Mouse (Mus musculus) mouse embryonic stem cell (cell line): ENCODE data around the gene Nin.
"Not testable (repeated sequence)": the region's sequence is repeated elsewhere in the genome, so short reads cannot be mapped to it uniquely, and the experiment has no call there.

Source experiments
- in situ Hi-C, 2 experiments: fragments of 300-500 bp; cut with MboI; formaldehyde crosslinking; loops; 1 replicate in 1 of 2; 3 replicates in 1 of 2; pipeline ENCODE4 v1.14.3; 2019 to 2020; ENCODE audit warnings: low sequenced_read_pairs in 2 of 2, low pct_unique_long_range_greater_than_20kb in 1 of 2, mixed read lengths in 1 of 2; ENCODE audit not compliant: unreplicated experiment in 1 of 2

Nin gene

DNA sequence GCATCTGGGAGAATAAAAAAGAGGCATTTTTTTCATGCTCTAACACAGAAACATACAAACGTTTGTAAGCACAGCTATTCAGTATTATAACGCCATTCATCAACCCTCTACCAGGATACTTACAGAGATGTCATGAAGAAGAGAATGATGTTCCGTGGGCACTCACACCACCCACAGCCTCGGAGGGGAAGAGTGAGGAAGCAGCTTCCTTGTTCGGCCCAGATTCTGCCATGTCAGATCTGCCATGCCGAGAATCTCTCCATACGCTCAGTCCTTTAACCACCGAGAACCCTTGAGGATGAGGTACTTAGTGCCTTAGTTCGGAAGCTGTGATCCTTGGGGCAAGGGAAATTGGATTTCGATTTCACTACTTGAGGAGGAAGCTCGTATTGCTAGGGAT, at the start of gene Nin:
TSS of gene Nin (minus strand) at position 367 of the 400 bp plus-strand sequence.
- in situ Hi-C loops: no loop called here

DNA sequence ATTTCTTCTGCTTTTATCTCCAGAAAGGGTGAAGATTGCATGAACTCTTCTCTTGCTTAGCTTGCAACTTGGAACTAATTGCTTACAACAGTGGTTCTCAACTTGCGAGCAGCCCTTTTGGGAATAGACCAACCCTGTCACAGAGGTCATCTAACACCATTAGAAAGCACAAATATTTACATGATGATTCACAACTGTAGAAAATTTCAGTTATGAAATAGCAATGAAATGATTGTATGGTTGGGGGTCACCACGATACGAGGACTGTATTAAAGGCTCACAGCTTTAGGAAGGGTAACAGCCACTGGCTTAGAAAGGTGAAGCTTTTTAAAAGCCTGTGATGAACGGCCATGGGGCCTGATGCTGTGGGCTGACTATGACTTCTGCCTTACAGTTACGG, 47.5 kb upstream of the Nin start:
- in situ Hi-C loops: no loop called here

DNA sequence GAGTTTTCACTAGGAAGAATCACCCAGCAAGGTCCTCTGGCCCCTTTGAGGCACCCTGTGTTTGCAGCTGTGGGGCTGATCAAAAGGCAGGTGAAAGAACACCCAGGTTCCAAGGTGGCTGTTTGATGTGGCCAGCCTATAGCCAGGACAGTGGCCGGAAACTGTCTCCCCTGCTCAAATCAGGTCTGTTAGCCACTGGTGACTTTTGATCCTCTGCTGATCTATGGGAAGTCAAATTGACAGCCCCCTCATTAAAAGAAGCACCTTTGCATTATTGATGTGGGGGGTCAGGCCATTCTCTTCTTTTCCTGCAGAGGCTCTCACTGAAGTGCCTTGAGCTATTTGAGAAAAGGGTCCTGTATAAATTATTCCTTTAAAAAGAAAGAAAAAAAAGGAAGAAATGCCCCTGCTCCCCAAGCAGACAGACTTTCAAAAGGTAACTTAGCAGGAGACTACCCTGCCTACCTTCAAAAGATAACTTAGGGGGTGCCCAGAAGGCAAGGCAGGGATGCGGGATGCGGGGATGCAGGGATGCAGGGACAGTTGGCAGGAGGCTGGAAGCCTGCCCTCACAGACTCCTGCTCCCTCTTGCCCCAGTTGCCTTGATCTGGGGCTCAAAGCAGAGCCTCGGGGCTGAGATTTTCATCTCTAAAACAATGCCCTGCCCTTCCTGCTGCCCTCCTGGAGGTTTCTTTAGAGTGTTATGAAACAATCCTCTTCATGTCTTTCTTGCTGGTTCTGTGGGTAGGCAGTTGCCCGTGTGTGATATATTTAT, 44.0 kb upstream of the Nin start:
- in situ Hi-C loops: no loop called here

DNA sequence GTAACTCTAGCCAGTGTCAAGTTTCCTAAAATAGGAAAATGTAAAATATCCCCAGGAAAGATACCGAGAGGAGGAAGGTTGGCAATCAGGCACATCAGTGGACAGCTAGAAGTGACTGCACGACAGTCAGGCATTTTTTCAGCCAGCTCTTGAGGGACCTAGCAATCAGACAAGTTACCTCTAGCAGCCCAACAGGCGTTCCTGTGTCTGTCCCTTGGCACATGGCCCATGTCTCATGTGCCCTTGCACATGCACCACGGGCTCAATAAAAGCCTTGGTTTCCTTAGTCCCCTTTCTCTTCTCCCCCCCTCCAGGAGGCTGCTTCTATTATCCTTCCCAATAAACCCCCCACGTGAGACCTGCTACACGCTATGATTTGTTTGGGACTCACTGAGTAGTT, 42.7 kb upstream of the Nin start:
- in situ Hi-C loops: no loop called here

DNA sequence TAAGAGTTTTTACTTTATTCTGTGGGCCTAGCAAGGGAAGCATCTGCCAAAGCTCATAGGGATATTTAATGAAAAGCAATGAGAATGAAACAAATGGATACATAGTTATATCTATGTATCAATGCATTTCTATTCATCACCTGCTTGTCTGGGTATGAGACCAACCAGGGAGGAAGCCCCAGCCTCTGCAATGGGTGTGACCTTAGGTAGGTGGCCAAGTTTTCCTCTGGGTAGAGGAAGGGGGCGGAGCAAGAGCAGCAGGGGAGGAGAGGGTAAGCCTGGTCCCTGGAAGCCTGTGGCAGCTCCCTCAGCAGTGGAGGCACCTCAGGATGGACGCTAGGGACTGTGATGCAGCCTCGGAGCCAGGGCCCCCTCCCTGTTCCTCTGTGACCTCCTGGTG, 40.3 kb upstream of the Nin start, which contains the start of gene Abhd12b:
TSS of gene Abhd12b (plus strand) at position 301 of the 400 bp plus-strand sequence.
- in situ Hi-C loops: no loop called here

DNA sequence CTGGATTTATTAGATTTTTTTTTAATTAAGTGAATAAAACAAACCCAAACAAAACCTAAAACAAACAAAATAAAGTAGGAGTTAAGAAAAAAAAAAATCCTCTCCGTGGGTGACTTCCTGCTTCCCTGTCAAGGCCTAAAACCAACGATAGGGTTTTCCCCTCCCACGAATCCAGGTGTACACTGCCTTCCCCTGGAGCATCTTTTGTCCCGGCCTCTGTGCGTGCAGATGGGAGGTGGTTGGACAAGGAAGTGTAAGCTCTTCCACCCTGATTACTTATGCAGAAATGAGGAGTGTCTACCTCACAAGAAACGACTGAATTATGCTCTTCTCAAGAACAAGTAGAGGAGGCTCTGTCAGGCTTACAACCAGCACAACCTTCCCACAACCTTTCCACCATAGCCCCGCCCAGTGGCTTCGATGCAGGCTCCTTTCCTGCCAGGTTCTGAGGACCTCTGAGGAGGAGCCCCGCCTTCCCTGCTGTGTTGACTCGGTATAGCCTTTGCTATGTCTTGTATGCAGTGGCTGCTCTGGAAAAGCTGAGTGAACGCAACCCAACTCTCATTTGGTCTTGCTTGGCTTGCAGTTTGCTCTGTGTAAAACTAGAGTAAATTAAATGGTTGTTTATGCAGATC, 35.2 kb upstream of the Nin start:
- in situ Hi-C loops: no loop called here

DNA sequence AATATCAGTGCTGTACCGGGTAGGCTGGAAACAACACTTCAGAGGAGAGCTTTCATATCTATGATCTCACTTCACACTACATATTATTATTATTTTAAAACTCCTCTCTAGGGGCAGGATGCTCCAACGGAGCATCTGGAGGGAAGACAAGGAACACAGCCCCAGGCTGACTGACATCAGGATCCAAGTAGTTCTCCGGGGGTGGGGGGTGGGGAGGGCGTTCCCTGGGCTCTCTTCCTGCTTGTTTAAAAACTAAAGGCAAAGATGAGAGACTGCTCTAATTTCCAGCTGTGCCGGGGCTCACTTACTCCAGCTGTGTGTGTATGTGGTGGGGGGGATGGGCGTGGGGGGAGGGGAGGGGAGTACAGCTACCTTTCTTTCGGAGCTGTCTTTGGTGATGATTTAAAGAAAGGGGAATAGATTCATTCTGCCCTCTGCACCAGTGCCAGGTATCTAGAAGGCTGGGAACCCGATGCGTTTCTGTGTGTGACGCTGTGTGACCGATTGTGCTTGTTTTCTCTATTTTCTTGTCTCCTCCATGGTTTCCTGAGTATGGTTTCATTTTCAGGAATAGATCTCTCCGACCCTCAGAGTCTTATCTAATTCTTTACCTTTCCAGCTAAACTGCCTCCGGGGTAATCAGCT, 34.6 kb upstream of the Nin start:
- in situ Hi-C loops: no loop called here

DNA sequence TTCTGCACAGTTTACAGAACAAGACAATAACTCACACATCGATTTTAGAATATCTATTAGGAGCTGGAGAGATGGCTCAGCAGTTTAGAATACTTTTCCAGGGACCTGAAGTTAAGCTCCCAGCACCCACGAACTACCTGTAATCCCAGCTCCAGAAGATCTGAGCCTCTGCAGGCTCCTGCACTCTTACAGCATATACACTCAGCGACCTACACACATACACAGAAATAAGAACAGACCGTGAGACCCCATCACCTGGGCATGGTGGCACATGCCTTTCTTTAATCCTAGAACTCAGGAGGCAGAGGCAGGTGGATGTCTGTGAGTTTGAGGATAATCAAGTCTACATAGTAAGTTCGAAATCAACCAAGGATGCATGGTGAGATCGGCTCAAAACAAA, 32.1 kb upstream of the Nin start:
- in situ Hi-C loops: no loop called here

DNA sequence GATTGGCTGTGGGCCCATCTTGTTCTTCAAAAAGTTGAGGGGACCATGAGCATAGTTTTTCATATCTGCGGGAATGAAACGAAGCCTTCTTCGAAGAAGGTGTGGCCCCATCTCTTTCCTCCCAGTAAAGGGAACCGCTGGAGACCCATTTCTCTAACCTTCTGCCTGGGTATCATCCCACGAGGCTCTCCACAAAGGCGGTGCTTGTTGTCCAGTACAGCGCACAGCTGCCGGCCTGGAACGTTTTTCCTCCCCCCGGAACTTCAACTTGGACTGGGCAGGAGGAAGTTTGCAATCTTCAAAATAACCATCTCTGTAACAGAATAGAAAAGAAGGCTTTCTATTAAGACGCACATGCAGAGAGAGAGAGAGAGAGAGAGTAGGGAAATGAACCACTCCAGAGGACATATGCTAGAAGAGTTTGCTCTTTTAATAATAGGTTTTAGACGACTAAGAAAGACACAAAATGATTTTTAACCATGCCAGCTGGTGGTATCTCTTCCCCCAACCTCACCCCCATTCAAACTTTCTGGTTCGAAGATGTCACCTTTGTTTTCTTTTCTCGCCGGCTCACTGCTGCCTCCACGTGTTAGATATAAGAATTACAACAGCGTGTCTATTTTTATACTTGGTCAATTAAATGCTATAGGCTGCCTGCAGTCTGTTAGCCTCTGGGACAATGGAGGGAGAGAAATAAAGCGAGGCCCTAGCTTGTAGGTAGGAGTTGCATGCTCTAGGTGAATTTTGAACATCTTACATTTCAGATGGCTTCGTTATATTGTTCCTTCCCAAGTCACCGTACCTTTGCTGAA, 31.3 kb upstream of the Nin start:
- in situ Hi-C loops: no loop called here

DNA sequence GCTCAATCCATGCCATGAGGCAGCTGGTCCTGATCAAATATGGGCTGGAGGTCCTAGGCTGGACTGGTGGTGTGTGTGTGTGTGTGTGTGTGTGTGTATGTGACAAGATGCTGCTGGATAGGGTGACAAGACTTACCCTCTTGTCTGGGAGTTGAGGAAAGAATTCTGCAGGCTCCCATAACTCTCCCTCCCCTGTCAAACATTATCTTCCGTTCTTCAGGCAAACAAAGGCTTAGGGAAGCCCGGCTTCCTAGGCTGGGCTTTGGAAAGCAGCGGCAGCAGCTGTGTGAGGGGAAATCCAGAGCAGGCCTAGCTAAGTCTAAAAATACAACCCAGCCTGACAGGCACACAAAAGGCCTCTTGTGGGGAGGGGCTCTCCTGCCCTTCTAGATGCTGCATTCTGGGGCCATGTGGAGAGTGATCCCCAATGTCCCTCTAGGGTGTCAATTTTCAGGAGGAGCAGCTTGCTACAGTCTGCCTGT, 30.6 kb upstream of the Nin start:
- in situ Hi-C loops: not testable (repeated sequence)

DNA sequence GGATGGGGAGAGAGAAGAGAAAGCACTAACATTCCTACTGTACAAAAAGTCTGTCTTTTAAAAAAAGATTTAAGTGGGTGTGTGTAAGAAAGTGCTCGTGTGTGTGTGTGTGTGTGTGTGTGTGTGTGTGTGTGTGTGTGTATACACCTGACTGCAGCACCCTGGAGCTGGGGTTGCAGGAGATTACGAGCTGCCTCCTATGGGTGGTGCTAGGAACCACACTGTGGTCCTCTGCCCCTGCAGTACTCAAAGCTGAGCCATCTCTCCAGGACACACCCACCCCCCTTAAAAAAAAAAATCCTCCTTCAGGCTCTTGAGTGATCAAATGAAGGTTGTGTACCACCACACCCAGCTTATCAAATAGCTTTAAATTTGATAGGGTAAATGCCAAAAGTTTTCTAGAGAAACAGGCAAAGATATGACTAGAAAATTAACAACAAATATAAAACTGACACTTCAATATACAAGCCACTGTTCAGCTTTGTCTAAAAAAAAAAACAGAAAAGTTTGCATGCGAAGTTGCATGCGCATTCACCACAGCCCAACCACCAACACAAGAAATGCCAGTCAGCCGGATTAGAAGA, 27.6 kb upstream of the Nin start:
- in situ Hi-C loops: no loop called here

DNA sequence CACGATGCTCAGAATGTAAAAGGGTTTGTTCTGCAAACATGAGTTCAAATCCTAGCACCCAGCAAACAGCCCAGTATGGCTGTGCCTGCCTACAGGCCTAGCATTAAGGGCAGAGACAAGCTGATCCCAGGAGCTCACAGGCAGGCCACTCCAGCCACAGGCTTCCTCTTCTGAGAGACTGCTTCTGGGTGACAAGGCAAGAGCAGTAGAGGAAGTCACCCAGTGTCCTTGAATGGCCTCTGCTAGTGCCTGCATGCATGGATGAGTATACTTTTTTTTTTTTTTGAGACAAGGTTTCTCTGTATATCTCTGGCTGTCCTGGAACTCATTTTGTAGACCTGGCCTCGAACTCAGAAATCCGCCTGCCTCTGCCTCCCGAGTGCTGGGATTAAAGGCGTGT, 27.0 kb upstream of the Nin start:
- in situ Hi-C loops: no loop called here

DNA sequence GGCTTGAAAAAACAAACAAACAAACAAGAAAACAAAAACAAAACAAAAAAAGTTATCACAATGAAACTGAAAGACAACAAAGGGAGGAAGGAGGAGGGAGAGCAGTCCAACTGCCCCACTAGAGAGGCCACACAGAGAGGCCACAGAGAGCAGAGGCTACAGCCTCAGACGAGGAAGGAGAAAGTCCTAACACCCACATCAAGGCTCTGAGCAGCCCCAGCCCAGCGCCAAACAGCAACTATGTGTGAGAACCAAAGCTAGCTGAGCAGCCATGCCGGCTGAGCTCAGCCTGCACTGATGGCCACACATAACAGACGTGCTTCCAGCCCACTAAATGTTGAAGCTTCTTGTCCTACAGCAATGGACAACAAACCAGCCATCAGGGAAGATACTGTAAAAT, 26.4 kb upstream of the Nin start:
- in situ Hi-C loops: no loop called here

DNA sequence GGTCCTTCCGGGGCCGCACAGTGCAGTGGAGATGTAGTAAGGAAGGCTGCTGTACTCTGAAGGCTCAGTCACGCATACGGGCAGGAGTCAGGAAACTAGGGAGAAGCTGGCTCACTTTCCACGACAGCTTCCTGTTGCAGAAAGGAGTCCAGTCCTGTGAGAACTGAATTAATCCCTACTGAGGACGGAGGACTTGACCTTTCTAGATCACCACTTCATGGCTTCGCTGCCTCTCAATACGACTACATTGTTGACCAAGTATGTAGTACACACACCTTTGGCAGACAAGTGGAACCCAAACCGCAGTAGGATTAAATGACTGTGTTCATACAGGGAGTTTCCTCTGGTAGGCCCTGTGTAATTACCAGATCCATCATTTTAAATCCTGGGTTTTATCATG, 24.1 kb upstream of the Nin start:
- in situ Hi-C loops: no loop called here

DNA sequence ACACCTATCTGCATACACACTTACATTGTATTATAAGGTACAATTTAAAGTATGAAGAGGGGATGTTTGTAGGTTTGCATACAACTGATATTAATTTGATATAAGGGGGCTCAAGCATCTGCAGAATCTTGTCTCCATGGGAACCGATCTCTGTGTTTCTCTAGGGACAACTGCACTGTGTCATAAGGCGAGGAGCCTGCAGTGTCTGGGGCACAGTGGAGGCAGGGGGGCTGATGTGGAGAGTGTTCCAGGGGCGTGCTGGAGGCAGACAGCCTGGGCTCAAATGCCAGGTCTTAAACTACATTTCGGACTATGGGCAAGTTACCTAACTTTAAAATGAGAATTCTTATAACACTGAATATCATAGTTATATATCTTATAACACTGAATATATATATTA, 23.6 kb upstream of the Nin start:
- in situ Hi-C loops: no loop called here

DNA sequence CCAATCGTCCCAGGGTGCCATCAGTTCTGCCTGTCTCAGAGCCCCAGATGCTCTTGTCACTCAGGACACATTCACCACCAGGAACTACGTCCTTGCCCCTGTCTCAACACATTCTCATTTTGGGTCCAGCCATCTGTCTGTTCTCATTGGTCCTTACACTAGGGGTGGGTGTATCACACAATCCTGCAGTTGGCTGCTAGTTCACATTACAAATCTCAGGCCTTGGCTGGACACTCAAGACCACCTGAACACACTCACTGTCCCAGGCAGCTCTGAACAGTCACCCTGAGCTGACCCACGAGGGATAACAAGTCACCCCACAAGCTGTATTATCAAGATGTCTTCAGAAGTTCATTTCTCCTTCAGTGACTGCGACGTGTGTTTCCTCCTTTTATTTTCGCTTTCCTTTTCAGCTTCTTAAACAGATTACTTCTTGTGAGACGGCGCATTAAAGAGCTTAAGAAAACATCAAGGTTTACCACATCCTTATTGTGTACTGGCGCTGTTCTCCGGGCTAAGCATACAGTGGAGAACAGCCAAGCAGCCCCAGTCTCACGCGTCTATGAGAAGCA, 22.8 kb upstream of the Nin start:
- in situ Hi-C loops: no loop called here

DNA sequence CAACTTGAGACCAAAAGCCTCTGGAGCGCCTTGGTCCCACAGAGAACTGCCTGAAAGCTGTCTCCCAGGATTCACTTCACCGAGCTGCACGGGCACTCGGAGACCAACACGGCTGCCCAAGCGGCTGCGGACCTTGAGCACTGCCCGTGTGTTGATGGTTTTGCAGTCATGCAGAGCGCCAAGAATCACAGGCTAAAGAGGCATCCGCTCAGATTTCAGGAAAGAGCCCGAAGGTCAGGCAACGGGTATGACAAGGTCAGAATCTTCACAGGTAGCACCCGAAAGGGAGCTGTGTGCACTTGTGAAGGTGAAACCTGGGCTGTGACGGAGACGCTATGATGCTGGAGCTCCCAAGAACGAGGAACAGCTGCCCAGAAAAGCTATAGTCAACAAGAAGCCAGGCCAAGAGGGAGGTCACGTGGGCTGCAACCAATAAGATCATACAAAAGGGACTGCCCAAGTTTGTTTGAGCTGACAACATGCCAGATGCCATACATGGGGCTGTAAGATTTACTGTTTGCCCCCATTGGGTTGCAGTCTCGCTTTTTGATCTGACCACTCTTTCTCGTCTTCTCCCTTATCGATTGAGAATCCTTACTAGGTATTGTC, 21.2 kb upstream of the Nin start:
- in situ Hi-C loops: no loop called here
